Mouse (Mus musculus) cortical plate, adult 2 months (tissue): ENCODE data around the gene Ninl. TPM values are rescaled to one million over a fixed set of nuclear protein-coding genes. Genes with fewer than 3 reads are reported as not detected.
"Not testable (repeated sequence)": the region's sequence is repeated elsewhere in the genome, so short reads cannot be mapped to it uniquely, and the experiment has no call there.

Experiments used
- H3K27ac ChIP-seq: fragments of 200-500 bp; 2 replicates; pipeline ENCODE4 v1.5.1; 2012; ENCODE audit warnings: low read length, control low read depth, inconsistent platforms; ENCODE audit not compliant: insufficient read depth
- H3K4me1 ChIP-seq: fragments of 200-500 bp; 2 replicates; pipeline ENCODE4 v1.6.1; 2011; ENCODE audit warnings: low read length; ENCODE audit not compliant: control insufficient read depth, insufficient read depth
- H3K4me3 ChIP-seq: fragments of 200-500 bp; 2 replicates; pipeline ENCODE4 v1.5.1; 2011; ENCODE audit warnings: mild to moderate bottlenecking, low read length, control low read depth; ENCODE audit not compliant: insufficient read depth
- CTCF ChIP-seq: fragments of 200-500 bp; IDR thresholded peaks from 2 replicates; pipeline ENCODE4 v1.5.1; 2011; ENCODE audit warnings: mild to moderate bottlenecking, control low read depth, low read length; ENCODE audit not compliant: insufficient read depth; ENCODE audit errors: extremely low read depth
- POLR2A ChIP-seq: fragments of 200-500 bp; IDR thresholded peaks from 2 replicates; pipeline ENCODE4 v1.6.1; 2011; ENCODE audit warnings: mild to moderate bottlenecking, low read length, control low read depth; ENCODE audit not compliant: insufficient read depth; ENCODE audit errors: extremely low read depth
- polyA plus RNA-seq: library from polyadenylated mRNA; depleted of rRNA; stranded (reverse); fragments of >200 nt; gene quantifications from 2 replicates; pipeline ENCODE4 v1.2.3, GENCODE M21; 2012

Ninl gene
- polyA plus RNA-seq, 1 experiment, result 6.5 TPM

DNA sequence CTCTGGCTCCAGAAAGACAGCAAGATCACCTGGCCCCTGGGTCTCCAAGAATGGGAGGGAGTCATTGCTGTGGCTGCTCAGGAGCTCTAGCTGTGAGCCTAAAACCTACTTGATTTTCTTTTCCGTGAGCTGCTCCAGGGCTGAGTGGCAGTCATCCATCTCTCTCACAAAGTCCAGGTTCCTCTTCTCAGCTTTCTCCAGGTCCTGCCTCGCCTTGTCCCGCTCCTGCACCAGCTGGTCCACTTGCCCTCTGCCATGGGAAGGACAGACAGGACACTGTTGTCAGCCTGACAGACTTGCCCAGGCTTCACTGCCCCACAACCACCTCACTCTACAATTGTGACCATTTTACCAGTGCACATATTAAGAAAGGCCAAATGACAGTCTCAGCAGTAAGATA, 75.9 kb downstream of the Ninl start:
- H3K4me3 ChIP-seq, result no peak overlapping the region
- H3K4me1 ChIP-seq, result no peaks in the 10 kb centered on the region
- TF ChIP-seq CTCF, result no peak
- no peak for TF ChIP-seq POLR2A
- H3K27ac ChIP-seq, result no peak overlapping the region

DNA sequence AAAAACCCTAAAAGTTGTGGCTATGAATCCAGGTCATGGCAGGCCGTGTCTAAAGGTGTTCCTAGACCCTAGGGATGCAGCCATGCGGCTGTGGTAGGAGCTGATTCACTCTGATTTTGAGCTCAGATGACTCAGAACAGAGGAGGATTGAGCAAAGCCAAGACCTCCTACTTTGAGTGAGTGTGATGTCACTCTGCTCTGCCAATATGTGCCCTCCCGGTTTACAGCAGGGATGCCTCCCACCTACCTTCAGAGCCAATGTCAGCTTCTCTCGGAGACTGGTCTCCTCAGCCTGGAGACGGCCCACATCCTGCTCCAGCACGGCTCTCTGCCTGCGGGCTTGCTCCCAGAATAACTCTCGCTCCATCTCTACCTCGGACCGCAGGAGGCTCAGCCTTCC, 79.7 kb downstream of the Ninl start:
- H3K4me3 ChIP-seq, result no peak overlapping the region
- TF ChIP-seq CTCF (no peak), POLR2A (peak; percentile 43; the same call in 1 of the 2 replicates)
- no peak overlapping the region for H3K27ac ChIP-seq

DNA sequence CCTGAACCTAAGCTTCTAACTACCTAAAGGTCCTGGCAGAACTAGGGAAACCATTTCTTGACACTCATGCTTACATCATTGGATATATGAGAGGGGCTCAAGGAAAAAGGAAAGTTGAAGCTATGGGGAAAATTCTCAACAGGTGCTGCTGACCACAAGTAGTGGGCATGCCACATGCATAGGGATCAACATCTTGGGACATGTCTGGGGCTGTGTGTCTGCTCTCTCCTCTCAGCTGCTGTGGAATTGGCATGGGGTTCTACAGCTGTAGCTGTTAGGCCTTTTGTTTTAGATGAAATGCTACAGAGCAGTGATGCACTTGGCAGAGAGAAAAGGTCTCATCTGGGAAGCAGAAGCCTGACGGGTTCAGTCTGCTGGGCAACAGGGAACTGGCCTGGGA, 83.3 kb downstream of the Ninl start:
- H3K4me1 ChIP-seq, result no peaks in the 10 kb centered on the region
- TF ChIP-seq CTCF, result no peak
- no peak for TF ChIP-seq POLR2A
- no peak overlapping the region for H3K27ac ChIP-seq
- H3K4me3 ChIP-seq, result no peak overlapping the region

More for the DNA sequence above, 79.7 kb downstream of the Ninl start:
- no peaks in the 10 kb centered on the region for H3K4me1 ChIP-seq

DNA sequence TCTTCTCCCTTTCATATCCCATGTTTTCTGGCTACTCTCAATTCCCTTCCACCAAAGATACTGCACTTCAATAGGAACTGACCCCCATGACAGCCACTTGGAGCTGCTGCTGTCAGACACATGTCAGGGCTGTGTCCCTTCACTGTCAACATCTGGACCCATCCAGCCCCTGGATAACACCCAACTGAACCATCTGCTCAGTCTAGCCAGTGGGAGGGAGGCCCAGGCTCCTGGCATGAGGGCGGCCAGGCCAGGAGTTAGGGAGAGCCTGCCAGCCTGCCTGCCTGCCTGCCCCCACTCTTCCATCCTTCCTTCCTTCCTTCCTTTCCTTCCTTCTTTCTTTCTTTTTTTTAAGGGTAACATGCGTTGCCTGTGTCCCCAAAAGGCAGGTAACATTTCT, 88.0 kb downstream of the Ninl start:
- TF ChIP-seq CTCF, result no peak
- no peak for TF ChIP-seq POLR2A
- Histone ChIP-seq H3K27ac (no peak overlapping the region), H3K4me1 (no peaks in the 10 kb centered on the region), H3K4me3 (no peak overlapping the region)

DNA sequence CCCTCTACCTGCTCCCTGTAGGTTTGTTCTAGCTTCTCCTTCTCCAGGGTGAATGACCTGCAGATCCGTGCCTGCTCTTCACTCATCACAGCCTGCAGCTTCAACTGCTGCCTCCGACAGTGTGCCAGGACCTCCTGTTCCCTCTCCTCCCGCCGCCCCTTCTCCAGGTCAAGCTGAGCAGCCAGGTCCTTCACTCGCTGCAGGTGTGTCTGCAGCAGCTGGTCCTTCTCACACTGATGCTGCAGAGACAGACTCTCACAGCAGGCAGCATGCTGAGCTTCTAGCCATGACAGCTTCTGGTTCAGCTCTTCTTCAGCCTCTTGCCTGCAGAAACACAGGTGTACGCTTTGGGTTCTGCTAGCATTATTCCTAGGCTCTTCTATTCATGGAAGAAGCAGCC, 89.1 kb downstream of the Ninl start:
- H3K27ac ChIP-seq, result no peak overlapping the region
- TF ChIP-seq POLR2A (no peak), CTCF (no peak)
- H3K4me1 ChIP-seq, result no peaks in the 10 kb centered on the region
- no peak overlapping the region for H3K4me3 ChIP-seq

DNA sequence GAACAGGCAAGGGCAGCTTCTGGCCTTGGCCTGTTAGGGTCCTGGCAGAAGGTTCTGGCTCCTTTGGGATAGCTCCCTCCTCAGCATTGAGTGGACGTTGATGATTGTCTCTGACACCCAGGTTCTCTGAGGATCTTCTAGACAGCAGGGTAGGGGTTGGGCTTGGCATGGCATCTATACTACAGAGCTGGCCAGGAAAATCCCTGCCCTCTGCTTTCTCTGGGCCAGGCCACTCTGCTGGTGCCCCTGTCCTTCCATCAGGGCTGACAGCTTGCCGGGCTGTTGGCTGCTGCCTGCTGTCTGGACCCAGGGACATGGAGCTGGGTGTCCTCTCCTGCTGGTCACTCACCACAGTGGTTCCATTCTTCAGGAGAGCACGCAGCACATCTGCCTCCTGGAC, 89.5 kb downstream of the Ninl start:
- H3K4me3 ChIP-seq, result no peak overlapping the region
- TF ChIP-seq POLR2A (no peak), CTCF (no peak)
- no peaks in the 10 kb centered on the region for H3K4me1 ChIP-seq
- H3K27ac ChIP-seq, result no peak overlapping the region

DNA sequence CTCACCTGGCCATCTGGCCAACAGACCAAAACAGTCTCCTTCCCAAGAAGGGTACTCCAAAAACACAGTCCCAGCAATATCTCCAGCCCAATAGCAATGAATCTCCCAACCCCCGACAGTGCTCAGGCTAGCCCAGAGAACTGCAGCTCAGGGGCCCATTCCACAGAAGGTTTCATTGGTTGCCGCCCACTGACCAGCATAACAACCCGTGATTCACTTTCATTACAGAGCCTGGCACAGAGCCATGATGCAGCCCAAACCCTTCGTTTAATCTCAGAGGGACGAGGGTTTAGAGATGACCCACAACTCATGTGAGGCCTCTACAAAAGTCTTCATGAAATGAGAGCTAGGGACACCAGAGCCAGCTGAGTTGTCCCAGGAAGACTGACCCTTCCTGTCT, 90.4 kb downstream of the Ninl start:
- TF ChIP-seq POLR2A (no peak), CTCF (no peak)
- H3K4me1 ChIP-seq, result no peaks in the 10 kb centered on the region
- no peak overlapping the region for H3K27ac ChIP-seq
- H3K4me3 ChIP-seq, result no peak overlapping the region

DNA sequence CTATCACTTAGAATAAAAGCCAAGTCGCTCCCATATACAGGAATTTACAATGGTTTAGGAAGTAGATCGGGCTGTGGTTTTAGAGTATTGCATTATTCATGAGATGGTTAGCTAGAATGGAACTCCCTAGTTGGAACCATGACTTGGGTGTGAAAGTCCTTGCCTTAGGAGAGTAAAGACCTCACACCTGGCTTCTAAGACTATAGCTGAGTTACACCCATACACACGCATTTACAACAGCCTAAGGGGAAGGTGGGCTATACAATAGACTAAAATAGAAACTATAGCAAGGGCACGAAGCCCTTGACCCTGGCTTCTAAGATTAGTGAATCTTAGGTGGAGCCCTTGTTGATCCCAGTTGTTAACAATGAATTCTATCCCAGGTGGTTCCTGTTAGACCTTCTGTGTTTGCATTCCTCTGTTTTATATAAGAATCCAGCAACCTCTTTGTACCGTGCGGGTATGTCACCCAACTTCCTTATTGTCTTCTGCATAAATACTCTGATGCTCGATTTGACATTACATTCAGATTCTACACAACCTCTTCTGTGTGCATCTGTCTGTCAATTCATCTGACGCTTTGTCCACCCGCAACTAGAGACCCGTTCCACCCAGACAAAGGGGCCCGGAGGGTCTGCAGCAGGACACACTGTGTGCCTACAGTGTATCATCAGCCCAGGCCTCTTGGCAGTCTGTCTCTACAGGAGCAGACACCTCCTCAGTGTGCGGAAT, 91.1 kb downstream of the Ninl start:
- H3K4me3 ChIP-seq, H3K27ac ChIP-seq, H3K4me1 ChIP-seq: not testable (repeated sequence)

DNA sequence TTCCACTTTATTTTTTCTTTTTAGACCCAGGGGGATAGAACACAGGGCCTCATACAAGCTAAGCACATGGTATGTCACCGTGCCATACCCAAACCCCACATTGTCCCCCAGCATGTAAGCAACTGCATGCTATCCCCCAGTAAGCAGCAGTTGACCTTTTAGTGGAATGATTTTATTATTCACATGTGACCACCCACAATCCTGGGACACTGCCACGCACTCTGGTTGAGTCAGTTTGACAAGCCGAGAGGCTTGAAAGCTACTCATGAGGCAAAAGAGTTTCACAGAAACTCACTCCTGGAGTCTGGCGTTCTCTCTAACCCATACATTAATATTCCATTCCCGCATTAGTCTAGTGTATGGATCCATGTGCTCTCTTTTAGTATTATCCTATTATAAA, 91.8 kb downstream of the Ninl start:
- not testable (repeated sequence) for H3K4me1 ChIP-seq, H3K4me3 ChIP-seq, H3K27ac ChIP-seq

DNA sequence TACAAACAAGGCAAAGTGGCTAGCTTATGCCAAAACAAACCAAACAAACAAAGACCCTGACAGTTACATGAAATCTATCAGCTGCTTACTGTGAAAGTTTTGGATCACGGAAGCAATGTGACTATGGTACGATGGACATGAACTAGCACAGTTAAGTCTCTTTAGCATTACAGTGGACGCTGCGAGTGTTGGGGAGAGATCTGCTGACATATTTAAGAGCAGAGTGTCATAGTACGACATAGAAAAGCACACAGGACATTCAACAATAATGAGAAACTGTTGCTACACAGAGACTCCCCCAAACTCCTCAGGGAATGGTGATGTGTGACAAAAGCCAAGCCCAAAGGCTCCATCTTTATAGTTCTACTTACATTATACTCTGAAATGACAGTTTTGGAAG, 95.2 kb downstream of the Ninl start:
- no peak for TF ChIP-seq CTCF
- TF ChIP-seq POLR2A, result no peak
- no peak overlapping the region for H3K27ac ChIP-seq
- H3K4me1 ChIP-seq, result no peaks in the 10 kb centered on the region
- H3K4me3 ChIP-seq, result no peak overlapping the region

DNA sequence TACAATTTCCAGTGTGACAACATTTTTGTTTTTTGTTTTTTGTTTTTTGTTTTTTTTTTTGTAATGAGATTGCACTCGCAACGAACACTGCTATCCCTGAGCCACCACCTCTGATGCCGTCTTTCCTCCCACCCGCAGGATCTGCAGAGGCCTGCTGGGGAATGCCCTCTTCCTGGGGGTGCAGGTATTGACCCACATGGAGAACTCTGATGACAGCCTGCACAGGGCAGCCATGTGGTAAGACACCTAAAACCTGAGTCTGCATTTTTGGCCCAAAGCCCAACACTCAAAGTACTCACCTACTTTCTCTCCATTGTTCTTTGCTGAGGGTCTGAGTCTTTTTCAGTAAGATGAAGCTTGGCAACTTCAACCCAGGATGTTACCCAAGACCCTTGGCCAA, 104.5 kb downstream of the Ninl start:
- Histone ChIP-seq H3K4me3 (no peak overlapping the region), H3K4me1 (no peaks in the 10 kb centered on the region), H3K27ac (no peak overlapping the region)
- TF ChIP-seq POLR2A (no peak), CTCF (no peak)
